Mouse (Mus musculus): ENCODE data around the gene Atxn2l. TPM values are rescaled to one million over a fixed set of nuclear protein-coding genes. Genes with fewer than 3 reads are reported as not detected.

Gene Atxn2l
- polyA plus RNA-seq, 1 experiment from 2014 or later, result 44.5 TPM

- H3K4me1 ChIP-seq, result peaks cover 14% of the 10 kb centered on the region
- no peaks in the 10 kb centered on the region for H3K27me3 ChIP-seq (replicated peaks)
- H3K4me2 ChIP-seq, result no peak overlapping the region
- no peak overlapping the region for H3K4me3 ChIP-seq (replicated peaks)
- WGBS, result 48% methylated on average over 10 of the region's 10 CpGs
- no peak overlapping the region for H3K9ac ChIP-seq
- no peak overlapping the region for H3K27ac ChIP-seq
- no peaks in the 10 kb centered on the region for H3K36me3 ChIP-seq
- H3K9me3 ChIP-seq, result no peaks in the 10 kb centered on the region
- no peak for ATAC-seq (ENCODE audit: insufficient read depth, low FRiP score, low read depth)
Observed at GRCm38 (mm10) chr7:126460623-126461399, 42.4 kb downstream of the Atxn2l start.

- Histone ChIP-seq H3K9ac (no peak overlapping the region), H3K9me3 (no peaks in the 10 kb centered on the region), H3K36me3 (no peaks in the 10 kb centered on the region), H3K27me3 (replicated peaks) (no peaks in the 10 kb centered on the region), H3K4me3 (replicated peaks) (no peak overlapping the region), H3K27ac (no peak overlapping the region), H3K4me2 (no peak overlapping the region), H3K4me1 (peaks cover 2% of the 10 kb centered on the region; the same call in 1 of the 2 replicates)
- WGBS, result 79% methylated on average over 11 of the region's 11 CpGs
- no peak; the same call in 1 of the 2 replicates for ATAC-seq (ENCODE audit: insufficient read depth, low FRiP score, low read depth)
Observed at GRCm38 (mm10) chr7:126458844-126459618, 44.2 kb downstream of the Atxn2l start.

GRCm38 (mm10) chr7:126458225-126458624, 45.0 kb downstream of the Atxn2l start:
- Histone ChIP-seq H3K4me1 (no peaks in the 10 kb centered on the region), H3K4me2 (no peak overlapping the region), H3K9ac (no peak overlapping the region), H3K27me3 (replicated peaks) (no peaks in the 10 kb centered on the region), H3K27ac (no peak overlapping the region), H3K9me3 (no peaks in the 10 kb centered on the region), H3K36me3 (no peaks in the 10 kb centered on the region), H3K4me3 (replicated peaks) (no peak overlapping the region)
- WGBS, result 72% methylated on average over 5 of the region's 5 CpGs
- ATAC-seq (ENCODE audit: insufficient read depth, low FRiP score, low read depth), result no peak

- Histone ChIP-seq H3K4me1 (no peaks in the 10 kb centered on the region), H3K4me2 (no peak overlapping the region), H3K27me3 (replicated peaks) (no peaks in the 10 kb centered on the region), H3K9ac (no peak overlapping the region), H3K9me3 (no peaks in the 10 kb centered on the region), H3K27ac (no peak overlapping the region), H3K36me3 (no peaks in the 10 kb centered on the region), H3K4me3 (replicated peaks) (no peak overlapping the region)
- no peak for ATAC-seq (ENCODE audit: insufficient read depth, low FRiP score, low read depth)
- 81% methylated on average over 17 of the region's 17 CpGs for WGBS
Observed at GRCm38 (mm10) chr7:126456382-126457266, 46.6 kb downstream of the Atxn2l start.

- no peak for ATAC-seq (ENCODE audit: insufficient read depth, low FRiP score, low read depth)
- Histone ChIP-seq H3K27ac (no peak overlapping the region), H3K36me3 (no peaks in the 10 kb centered on the region), H3K4me2 (no peak overlapping the region), H3K27me3 (replicated peaks) (no peaks in the 10 kb centered on the region), H3K9ac (no peak overlapping the region), H3K4me3 (replicated peaks) (no peak overlapping the region), H3K9me3 (no peaks in the 10 kb centered on the region), H3K4me1 (no peaks in the 10 kb centered on the region)
- WGBS, result 72% methylated on average over 2 of the region's 2 CpGs
Observed at GRCm38 (mm10) chr7:126455242-126455641, 48.0 kb downstream of the Atxn2l start.

- H3K36me3 ChIP-seq, result no peaks in the 10 kb centered on the region
- H3K4me2 ChIP-seq, result no peak overlapping the region
- no peaks in the 10 kb centered on the region for H3K27me3 ChIP-seq (replicated peaks)
- H3K27ac ChIP-seq, result no peak overlapping the region
- no peak overlapping the region for H3K9ac ChIP-seq
- no peak overlapping the region for H3K4me3 ChIP-seq (replicated peaks)
- H3K4me1 ChIP-seq, result no peaks in the 10 kb centered on the region
- ATAC-seq (ENCODE audit: insufficient read depth, low FRiP score, low read depth), result no peak
- no peaks in the 10 kb centered on the region for H3K9me3 ChIP-seq
- 46% methylated on average over 7 of the region's 7 CpGs for WGBS
Observed at GRCm38 (mm10) chr7:126453861-126454260, 49.4 kb downstream of the Atxn2l start.

GRCm38 (mm10) chr7:126452244-126452643, 51.0 kb downstream of the Atxn2l start:
- H3K9me3 ChIP-seq, result no peaks in the 10 kb centered on the region
- H3K4me3 ChIP-seq (replicated peaks), result no peak overlapping the region
- no peak for ATAC-seq (ENCODE audit: insufficient read depth, low FRiP score, low read depth)
- H3K4me2 ChIP-seq, result no peak overlapping the region
- 94% methylated on average over 3 of the region's 3 CpGs for WGBS
- H3K9ac ChIP-seq, result no peak overlapping the region
- H3K4me1 ChIP-seq, result no peaks in the 10 kb centered on the region
- H3K27me3 ChIP-seq (replicated peaks), result no peaks in the 10 kb centered on the region
- H3K27ac ChIP-seq, result no peak overlapping the region
- no peaks in the 10 kb centered on the region; the same call in 1 of the 2 replicates for H3K36me3 ChIP-seq

- 84% methylated on average over 6 of the region's 6 CpGs for WGBS
- no peaks in the 10 kb centered on the region for H3K9me3 ChIP-seq
- H3K4me2 ChIP-seq, result no peak overlapping the region
- no peaks in the 10 kb centered on the region for H3K4me1 ChIP-seq
- H3K27me3 ChIP-seq (replicated peaks), result no peaks in the 10 kb centered on the region
- H3K36me3 ChIP-seq, result peaks cover 3% of the 10 kb centered on the region
- H3K9ac ChIP-seq, result no peak overlapping the region
- no peak overlapping the region for H3K4me3 ChIP-seq (replicated peaks)
- ATAC-seq (ENCODE audit: insufficient read depth, low FRiP score, low read depth), result no peak
- no peak overlapping the region for H3K27ac ChIP-seq
Observed at GRCm38 (mm10) chr7:126450641-126451040, 52.6 kb downstream of the Atxn2l start.

- H3K4me3 ChIP-seq (replicated peaks), result no peak overlapping the region
- no peak overlapping the region for H3K27ac ChIP-seq
- WGBS, result 90% methylated on average over 18 of the region's 18 CpGs
- no peak overlapping the region for H3K4me2 ChIP-seq
- no peak overlapping the region for H3K9ac ChIP-seq
- peaks cover 3% of the 10 kb centered on the region for H3K36me3 ChIP-seq
- no peaks in the 10 kb centered on the region for H3K4me1 ChIP-seq
- H3K9me3 ChIP-seq, result no peaks in the 10 kb centered on the region
- no peak for ATAC-seq (ENCODE audit: insufficient read depth, low FRiP score, low read depth)
- H3K27me3 ChIP-seq (replicated peaks), result no peaks in the 10 kb centered on the region
Observed at GRCm38 (mm10) chr7:126449991-126450390, 53.2 kb downstream of the Atxn2l start.

- no peaks in the 10 kb centered on the region for H3K9me3 ChIP-seq
- 89% methylated on average over 19 of the region's 19 CpGs for WGBS
- H3K36me3 ChIP-seq, result peaks cover 10% of the 10 kb centered on the region
- no peak overlapping the region for H3K4me2 ChIP-seq
- no peak overlapping the region for H3K9ac ChIP-seq
- ATAC-seq (ENCODE audit: insufficient read depth, low FRiP score, low read depth), result no peak
- no peak overlapping the region for H3K27ac ChIP-seq
- no peak overlapping the region for H3K4me3 ChIP-seq (replicated peaks)
- H3K4me1 ChIP-seq, result no peaks in the 10 kb centered on the region
- no peaks in the 10 kb centered on the region for H3K27me3 ChIP-seq (replicated peaks)
Observed at GRCm38 (mm10) chr7:126448481-126448880, 54.8 kb downstream of the Atxn2l start.

- no peak overlapping the region for H3K9ac ChIP-seq
- no peak overlapping the region for H3K4me3 ChIP-seq (replicated peaks)
- WGBS, result 91% methylated on average over 21 of the region's 21 CpGs
- H3K9me3 ChIP-seq, result no peaks in the 10 kb centered on the region
- H3K27ac ChIP-seq, result no peak overlapping the region
- H3K27me3 ChIP-seq (replicated peaks), result no peaks in the 10 kb centered on the region
- no peaks in the 10 kb centered on the region for H3K4me1 ChIP-seq
- no peak overlapping the region for H3K4me2 ChIP-seq
- no peak for ATAC-seq (ENCODE audit: insufficient read depth, low FRiP score, low read depth)
- peaks cover 10% of the 10 kb centered on the region for H3K36me3 ChIP-seq
Observed at GRCm38 (mm10) chr7:126446217-126446616, 57.0 kb downstream of the Atxn2l start.
